8 mouse cellular contexts compared by ENCODE assay signal in the genomic region with DNA sequence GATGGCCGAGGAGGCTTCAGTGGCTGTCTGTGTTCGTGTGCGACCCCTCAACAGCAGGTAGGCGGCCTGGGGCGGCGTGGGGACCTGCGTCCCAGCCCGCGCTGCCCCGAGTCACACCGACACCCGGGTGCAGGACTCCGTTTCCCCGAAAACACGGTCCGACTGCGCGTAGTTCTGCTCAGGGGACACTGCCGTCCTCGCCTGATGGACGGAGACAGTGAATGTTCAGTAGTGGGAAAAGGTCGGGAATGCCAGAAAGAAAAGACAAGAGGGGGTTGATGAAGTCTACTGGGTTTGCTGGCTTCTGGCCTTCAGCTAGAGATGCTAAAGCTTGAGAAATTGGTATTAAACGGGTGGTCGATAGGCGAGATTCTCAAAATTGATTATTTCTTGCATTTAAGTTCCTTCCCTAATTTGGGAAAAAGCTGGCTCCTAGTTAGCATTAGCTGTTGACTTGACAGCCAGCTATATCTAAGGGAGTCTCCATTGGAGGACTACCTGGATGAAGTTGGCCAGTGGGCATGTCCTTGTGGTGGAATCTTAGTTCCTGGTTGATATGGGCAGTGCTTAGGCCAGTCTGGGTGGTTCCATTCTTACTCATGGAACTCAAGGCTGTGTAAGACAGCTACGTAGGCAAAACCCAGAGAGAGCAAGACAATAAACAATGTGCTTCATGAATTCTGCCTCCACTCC. TPM values are rescaled to one million over a fixed set of nuclear protein-coding genes. Genes with fewer than 3 reads are reported as not detected.
DNase-seq lines count a peak whose midpoint lies in the region; ATAC-seq and TF ChIP-seq lines count a peak whose summit lies in the region.

No protein-coding gene starts in this region.

- H3K27me3 ChIP-seq in hindbrain, embryonic 11.5 days (ENCODE audit: control insufficient read depth, insufficient read depth, low read length), result no peaks in the 10 kb centered on the region

- H3K4me2 ChIP-seq in hindbrain, embryonic 11.5 days (replicated peaks; ENCODE audit: low read depth, low read length), result peak overlapping the region; percentile 78

- H3K9ac ChIP-seq in hindbrain, embryonic 11.5 days (ENCODE audit: low read depth, low read length), result peak overlapping the region; percentile 75

- ATAC-seq in hindbrain, embryonic 11.5 days (ENCODE audit: low FRiP score), result no peak
- peak; percentile 58 for ATAC-seq in megakaryocyte-erythroid progenitor cell, adult 5-6 weeks (replicated peaks; ENCODE audit: low FRiP score, low TSS enrichment, poor library complexity, severe bottlenecking)

- no peak for DNase-seq in layer of hippocampus, adult 2 months (ENCODE audit: low spot score in 2 of 2)
- no peak for DNase-seq in layer of hippocampus, adult 11-12 months (ENCODE audit: low spot score)
- DNase-seq in hindbrain, embryonic 11.5 days (ENCODE audit: low spot score), result no peak
- DNase-seq in urinary bladder, postnatal 36 days (ENCODE audit: low spot score in 2 of 2), result no peak
- DNase-seq in thymus, adult 18-20 months, result no peak
- no peak for DNase-seq in adrenal gland, postnatal 36 days

- peaks cover 2% of the 10 kb centered on the region for H3K36me3 ChIP-seq in hindbrain, embryonic 11.5 days (ENCODE audit: control insufficient read depth, insufficient read depth, low read length)

- H3K27ac ChIP-seq in layer of hippocampus, adult 2 months, result no peak overlapping the region
- peak overlapping the region; percentile 20 for H3K27ac ChIP-seq in bone marrow, adult 2 months (ENCODE audit: control insufficient read depth, insufficient read depth, low read depth, low read length, poor library complexity)
- H3K27ac ChIP-seq in hindbrain, embryonic 11.5 days (ENCODE audit: low read depth, low read length), result no peak overlapping the region

- no peak for TF ChIP-seq POLR2A in bone marrow, adult 2 months (IDR thresholded peaks at IDR 0.05; ENCODE audit: borderline replicate concordance, control insufficient read depth, low read depth, low read length)

- H3K4me1 ChIP-seq in bone marrow, adult 2 months (ENCODE audit: control insufficient read depth, insufficient read depth, low read length), result no peaks in the 10 kb centered on the region; the same call in 1 of the 2 replicates
- H3K4me1 ChIP-seq in hindbrain, embryonic 11.5 days (replicated peaks; ENCODE audit: control insufficient read depth, insufficient read depth, low read length), result no peaks in the 10 kb centered on the region

- no peaks in the 10 kb centered on the region for H3K9me3 ChIP-seq in hindbrain, embryonic 11.5 days (ENCODE audit: control insufficient read depth, low read length)

- no peak for TF ChIP-seq CTCF in layer of hippocampus, adult 2 months (conservative IDR thresholded peaks at IDR 0.05)
- no peak for TF ChIP-seq CTCF in bone marrow, adult 2 months (IDR thresholded peaks at IDR 0.05; ENCODE audit: control insufficient read depth, insufficient read depth, low read length)

- WGBS in bone marrow, adult 2 months, result under 1% methylated on average over 26 of the region's 26 CpGs
- WGBS in hindbrain, embryonic 11.5 days, result under 1% methylated on average over 26 of the region's 26 CpGs

- H3K4me3 ChIP-seq in layer of hippocampus, adult 2 months, result peak overlapping the region; percentile 60
- H3K4me3 ChIP-seq in bone marrow, adult 2 months (replicated peaks; ENCODE audit: control insufficient read depth, low read depth, low read length), result peak overlapping the region; percentile 90
- peak overlapping the region; percentile 93 for H3K4me3 ChIP-seq in hindbrain, embryonic 11.5 days (ENCODE audit: low read depth, low read length)

RNA-seq across cellular contexts. Expression of a gene that starts 0.5 kb away (rescaled TPM):
- total RNA-seq in layer of hippocampus, adult 2 months (2021), result 1 to 10 TPM; 1.3 to 3.1 TPM
- polyA plus RNA-seq in bone marrow, adult 2 months (2011; ENCODE audit: insufficient read depth, insufficient read length, low replicate concordance, missing spikeins), result 40.2 and 48.3 TPM in 2 replicates
- polyA plus RNA-seq in hindbrain, embryonic 11.5 days (2014; fragmentation: Nextera tagmentation; extraction: Ambion mirVana), result 40.8 and 43.5 TPM in 2 replicates
- 28.0 and 45.2 TPM in 2 replicates for total RNA-seq in megakaryocyte-erythroid progenitor cell, adult 5-6 weeks (2014; fragmentation: Nextera tagmentation)
- total RNA-seq in megakaryocyte-erythroid progenitor cell, adult 5-6 weeks (2017), result 58.5 and 68.5 TPM in 2 replicates
- 1 to 10 TPM; 2.7 to 2.8 TPM for total RNA-seq in adrenal gland, postnatal 36 days (2021)

Comparison
In these comparisons a context has a peak if more than half of its experiments do, and no peak if none do; other contexts are left out.
1. RNA of a gene that starts 0.5 kb away (total RNA-seq): 28.0 to 68.5 TPM in megakaryocyte-erythroid progenitor cell, adult 5-6 weeks; 1.3 to 3.1 TPM in layer of hippocampus, adult 2 months and 2.7 to 2.8 TPM in adrenal gland, postnatal 36 days; every median in the first group is over 4 times any median in the second.
2. Peak in every context shown above with its lines, with median percentiles within 50 percentile points of each other: H3K4me3 ChIP-seq.